Mouse (Mus musculus) liver, embryonic 14.5 days (tissue): Measurements from ENCODE around the gene 5730596B20Rik. TPM values are rescaled to one million over a fixed set of nuclear protein-coding genes. Genes with fewer than 3 reads are reported as not detected.
A peak's percentile ranks its signal among the peaks of the same experiment; 100 is the strongest.

ENCODE experiments used
- ATAC-seq: fragments of 200-750 bp; cut with Nextera tagmentation; 2 replicates; pipeline ENCODE4 v1.8.0; 2017; ENCODE audit warnings: moderate number of reproducible peaks, mild to moderate bottlenecking, moderate library complexity; ENCODE audit not compliant: insufficient read depth
- DNase-seq, 3 experiments: peaks; one replicate each; pipeline ENCODE4 v3.0.0-alpha.2; 2012 to 2013; ENCODE audit warnings: low read depth in 3 of 3, low spot score in 3 of 3
- H3K27ac ChIP-seq: fragments of 300-500 bp; sonication (generic); 2 replicates; pipeline ENCODE4 v1.5.1; 2014; ENCODE audit warnings: moderate library complexity, mild to moderate bottlenecking, control low read depth, inconsistent platforms
- H3K27me3 ChIP-seq: fragments of 300-500 bp; sonication (generic); 2 replicates; pipeline ENCODE4 v1.6.1; 2014; ENCODE audit warnings: mild to moderate bottlenecking, low read length, moderate library complexity; ENCODE audit not compliant: control insufficient read depth, insufficient read depth
- H3K36me3 ChIP-seq: fragments of 300-500 bp; sonication (generic); replicated peaks from 2 replicates; pipeline ENCODE4 v1.6.1; 2014; ENCODE audit warnings: low read depth; ENCODE audit not compliant: control insufficient read depth, insufficient read depth
- H3K4me1 ChIP-seq, 2 experiments: fragments of 200-500 bp in 1 of 2; fragments of 300-500 bp in 1 of 2; sonication (generic) in 1 of 2; replicated peaks; 2 replicates each; pipeline ENCODE4 v1.6.1; 2012 to 2014; ENCODE audit warnings: antibody characterized with exemption in 1 of 2, inconsistent platforms in 1 of 2, low read length in 1 of 2; ENCODE audit not compliant: control insufficient read depth in 2 of 2, insufficient read depth in 2 of 2
- H3K4me2 ChIP-seq: fragments of 300-500 bp; sonication (generic); 2 replicates; pipeline ENCODE4 v1.6.1; 2014; ENCODE audit warnings: low read depth, mild to moderate bottlenecking, control low read depth, moderate library complexity
- H3K4me3 ChIP-seq, 2 experiments: fragments of 200-500 bp in 1 of 2; fragments of 300-500 bp in 1 of 2; sonication (generic) in 1 of 2; 2 replicates each; pipeline ENCODE4 v1.5.1; 2012 to 2014; ENCODE audit warnings: low read depth in 2 of 2, low read length in 2 of 2, mild to moderate bottlenecking in 2 of 2, control low read depth in 1 of 2, inconsistent platforms in 1 of 2, moderate library complexity in 1 of 2; ENCODE audit not compliant: insufficient read depth in 1 of 2
- H3K9ac ChIP-seq: fragments of 300-500 bp; sonication (generic); replicated peaks from 2 replicates; pipeline ENCODE4 v1.6.1; 2014; ENCODE audit warnings: mild to moderate bottlenecking, control low read depth, moderate library complexity
- H3K9me3 ChIP-seq: fragments of 300-500 bp; sonication (generic); 2 replicates; pipeline ENCODE4 v1.6.1; 2016; ENCODE audit warnings: low read length, mixed read lengths; ENCODE audit not compliant: control insufficient read depth
- CTCF ChIP-seq: IDR thresholded peaks from 2 replicates; pipeline ENCODE4 v1.5.1; 2016; ENCODE audit warnings: antibody characterized with exemption, low read depth, control low read depth
- EP300 ChIP-seq: IDR thresholded peaks from 2 replicates; pipeline ENCODE4 v1.6.1; 2016; ENCODE audit warnings: antibody characterized with exemption, low read depth
- WGBS: fragments of 180-500 bp; shearing (Covaris S2); extraction: QIAGEN DNeasy Blood & Tissue Kit; methylation state at CpG from one replicate; pipeline ENCODE4 v1.1.7; 2014; ENCODE audit not compliant: insufficient replicate concordance; 5-methylcytosine and 5-hydroxymethylcytosine counted together
- polyA plus RNA-seq, 2 experiments: library from polyadenylated mRNA; depleted of rRNA in 1 of 2; stranded (reverse) in 1 of 2; unstranded in 1 of 2; fragments of >200 nt; fragmentation: Nextera tagmentation in 1 of 2; extraction: Ambion mirVana in 1 of 2; gene quantifications; 2 replicates each; pipeline versions ENCODE4 v1.2.1 to v1.2.3; 2012 to 2014

Gene 5730596B20Rik
- polyA plus RNA-seq, 2 experiments = 0.03 to 0.04 TPM

DNA sequence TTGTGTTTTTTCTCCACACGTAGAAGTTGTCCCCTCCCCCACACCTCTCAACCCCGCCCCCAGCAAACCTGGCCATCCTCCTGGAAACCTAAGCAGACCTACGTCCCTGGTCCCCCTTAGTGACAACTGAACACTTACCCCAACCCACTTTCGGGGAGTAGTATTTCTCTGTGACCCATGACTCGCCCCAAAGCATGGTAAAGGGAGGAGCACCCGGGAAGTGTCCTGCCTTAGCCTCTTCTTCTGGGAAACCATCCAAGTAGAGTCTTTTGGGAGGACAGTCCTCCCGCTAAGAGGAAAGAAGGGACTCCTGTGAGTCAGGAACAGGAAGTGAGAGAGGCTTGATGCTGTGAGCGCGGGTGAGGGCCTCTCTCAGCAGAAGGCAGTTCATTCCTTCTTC lies 17.3 kb upstream of the 5730596B20Rik start:
- Histone ChIP-seq H3K9ac (no peak overlapping the region), H3K4me2 (no peak overlapping the region), H3K9me3 (no peaks in the 10 kb centered on the region), H3K4me3 (0 out of 4 replicates have a peak overlapping the region, but pooled peaks of 1 of the 2 experiments have one; percentile 21), H3K36me3 (no peaks in the 10 kb centered on the region), H3K27me3 (peaks cover 98% of the 10 kb centered on the region), H3K27ac (no peak overlapping the region), H3K4me1 (no peaks in the 10 kb centered on the region; a peak in 1 of 4 replicates)
- TF ChIP-seq CTCF = no peak
- TF ChIP-seq EP300 = no peak
- ATAC-seq (no peak), DNase-seq (no peak)
- 8% methylated on average over 9 of the region's 9 CpGs for WGBS

DNA sequence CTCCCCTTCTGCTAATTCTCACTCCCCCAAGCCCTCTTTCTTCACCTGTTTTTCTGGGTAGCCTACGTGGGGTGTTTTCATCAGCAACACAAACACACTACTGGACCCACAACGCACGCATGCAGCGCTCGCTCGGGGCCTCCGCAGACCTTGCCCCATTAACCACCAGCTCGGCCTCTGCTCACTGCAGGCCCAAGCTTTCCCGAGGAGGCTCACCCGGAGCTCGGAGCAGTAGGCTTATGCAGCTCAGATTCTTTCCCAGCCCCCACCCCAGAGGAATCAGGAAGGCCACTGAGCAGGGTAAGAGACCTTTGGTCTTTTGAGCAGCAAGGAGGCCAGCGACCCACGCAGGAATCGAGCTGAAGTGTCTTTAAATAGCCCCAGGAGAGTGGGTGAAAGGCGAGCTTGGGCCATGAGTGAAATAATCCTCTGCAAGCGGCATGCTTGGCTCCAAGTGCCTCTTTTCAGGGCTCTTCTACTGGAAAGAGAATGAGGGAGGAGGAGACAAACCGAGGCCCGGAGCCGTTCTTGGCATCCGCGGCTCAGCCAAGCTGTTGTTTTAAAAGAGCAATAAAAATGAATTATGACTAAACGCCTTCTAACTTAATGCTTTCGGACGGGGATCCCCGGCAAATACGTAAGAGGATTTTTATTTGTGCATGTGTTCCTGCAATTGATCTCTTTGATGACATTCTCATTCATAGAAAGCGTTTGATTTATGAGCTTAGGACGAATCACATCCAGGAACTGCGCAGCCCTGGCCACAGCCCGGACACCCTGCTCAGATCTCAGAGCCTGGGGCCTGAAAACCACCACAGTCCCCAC lies 16.6 kb upstream of the 5730596B20Rik start:
- Histone ChIP-seq H3K4me2 (peak overlapping the region; percentile 13; the same call in 1 of the 2 replicates), H3K4me1 (no peaks in the 10 kb centered on the region; a peak in 1 of 4 replicates), H3K9ac (no peak overlapping the region), H3K27ac (no peak overlapping the region), H3K9me3 (no peaks in the 10 kb centered on the region), H3K27me3 (peaks cover 98% of the 10 kb centered on the region), H3K4me3 (0 out of 4 replicates have a peak overlapping the region, but pooled peaks of 1 of the 2 experiments have one; percentile 7), H3K36me3 (no peaks in the 10 kb centered on the region)
- ATAC-seq (no peak), DNase-seq (no peak)
- WGBS = 13% methylated on average over 30 of the region's 30 CpGs
- no peak for TF ChIP-seq CTCF
- no peak for TF ChIP-seq EP300

DNA sequence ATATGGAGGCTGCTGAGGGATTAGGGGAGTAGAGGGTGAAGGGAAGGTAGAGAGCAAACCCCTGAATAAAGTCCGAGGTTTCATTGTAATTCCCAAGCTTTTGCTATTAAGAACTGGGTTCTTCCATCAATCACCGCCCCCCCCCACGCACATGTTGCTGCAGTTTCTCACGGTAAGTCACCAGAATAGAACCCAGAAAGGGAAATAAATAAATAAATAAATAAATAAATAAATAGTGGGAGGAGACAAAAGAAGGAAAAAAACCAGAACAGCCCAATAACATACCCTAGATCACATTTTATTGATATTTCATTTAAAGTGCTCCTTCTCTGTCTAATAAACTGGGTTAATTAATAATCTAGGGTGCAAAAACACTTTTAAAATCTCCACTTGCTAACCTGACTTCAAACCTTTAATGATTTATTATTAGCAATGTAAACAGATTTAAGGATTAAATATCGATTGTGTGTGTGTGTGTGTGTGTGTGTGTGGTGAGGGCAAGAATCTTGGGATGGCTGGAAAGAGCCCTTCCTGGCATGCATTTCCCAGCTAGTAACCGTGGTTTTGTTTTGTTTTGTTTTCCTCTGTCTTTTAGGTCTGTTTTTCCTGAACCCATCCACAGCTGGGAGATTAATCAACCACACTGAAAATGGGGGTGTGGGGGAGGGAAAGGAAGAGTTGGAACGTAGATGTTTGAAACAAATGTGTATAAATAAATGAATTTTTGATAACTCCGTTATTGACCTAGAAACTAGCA lies 15.8 kb upstream of the 5730596B20Rik start:
- Histone ChIP-seq H3K4me1 (no peaks in the 10 kb centered on the region; a peak in 1 of 4 replicates), H3K36me3 (no peaks in the 10 kb centered on the region), H3K27ac (no peak overlapping the region), H3K4me3 (no peak overlapping the region), H3K27me3 (peaks cover 98% of the 10 kb centered on the region), H3K9ac (no peak overlapping the region), H3K9me3 (no peaks in the 10 kb centered on the region), H3K4me2 (no peak overlapping the region)
- no peak for ATAC-seq
- TF ChIP-seq CTCF = no peak
- TF ChIP-seq EP300 = no peak
- DNase-seq = no peak
- 21% methylated on average over 8 of the region's 8 CpGs for WGBS

DNA sequence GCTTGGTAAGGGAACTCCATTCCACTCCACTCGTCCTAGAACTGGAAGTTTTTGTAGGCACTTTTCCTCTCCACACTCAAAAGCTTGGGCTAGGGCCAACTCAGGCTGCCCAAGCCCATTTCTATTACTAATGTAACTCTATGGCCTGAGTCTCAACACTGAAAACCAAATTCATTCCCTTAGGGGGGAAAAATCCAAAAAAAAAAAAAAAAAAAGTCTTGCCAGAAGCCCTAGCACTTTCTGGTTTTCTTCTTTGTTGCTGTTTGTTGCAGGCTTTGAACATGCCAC lies 15.3 kb upstream of the 5730596B20Rik start:
- Histone ChIP-seq H3K4me3 (no peak overlapping the region), H3K4me1 (no peaks in the 10 kb centered on the region; a peak in 1 of 4 replicates), H3K9ac (no peak overlapping the region), H3K36me3 (no peaks in the 10 kb centered on the region), H3K9me3 (no peaks in the 10 kb centered on the region), H3K27me3 (peaks cover 98% of the 10 kb centered on the region), H3K27ac (no peak overlapping the region), H3K4me2 (no peak overlapping the region)
- DNase-seq (no peak), ATAC-seq (no peak)
- WGBS = 32% methylated on average over 1 of the region's 1 CpGs
- no peak for TF ChIP-seq EP300
